Mouse (Mus musculus): Measurements from ENCODE around the gene Nrip2. TPM values are rescaled to one million over a fixed set of nuclear protein-coding genes. Genes with fewer than 3 reads are reported as not detected.

Gene Nrip2
- total RNA-seq, 2 experiments from 2014 or later: 14.6 to 16.4 TPM

DNA sequence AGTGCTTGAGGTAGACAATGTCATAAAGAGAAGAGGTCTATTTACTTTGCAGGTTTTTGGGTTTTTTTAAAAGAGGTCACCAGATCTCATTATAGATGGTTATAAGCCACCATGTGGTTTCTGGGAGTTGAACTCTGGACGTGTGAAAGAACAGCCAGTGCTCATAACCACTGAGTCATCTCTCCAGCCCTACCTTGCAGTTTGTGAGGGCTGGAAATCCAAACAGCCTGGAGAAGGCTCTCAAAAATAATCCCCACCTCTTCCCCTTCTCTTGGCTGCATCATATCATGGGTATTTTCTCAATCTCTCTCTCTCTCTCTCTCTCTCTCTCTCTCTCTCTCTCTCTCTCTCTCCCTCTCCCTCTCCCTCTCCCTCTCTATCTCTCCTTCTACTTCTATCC lies 8.4 kb upstream of the Nrip2 start:
- no peak for DNase-seq (ENCODE audit: low spot score in 2 of 2)

DNA sequence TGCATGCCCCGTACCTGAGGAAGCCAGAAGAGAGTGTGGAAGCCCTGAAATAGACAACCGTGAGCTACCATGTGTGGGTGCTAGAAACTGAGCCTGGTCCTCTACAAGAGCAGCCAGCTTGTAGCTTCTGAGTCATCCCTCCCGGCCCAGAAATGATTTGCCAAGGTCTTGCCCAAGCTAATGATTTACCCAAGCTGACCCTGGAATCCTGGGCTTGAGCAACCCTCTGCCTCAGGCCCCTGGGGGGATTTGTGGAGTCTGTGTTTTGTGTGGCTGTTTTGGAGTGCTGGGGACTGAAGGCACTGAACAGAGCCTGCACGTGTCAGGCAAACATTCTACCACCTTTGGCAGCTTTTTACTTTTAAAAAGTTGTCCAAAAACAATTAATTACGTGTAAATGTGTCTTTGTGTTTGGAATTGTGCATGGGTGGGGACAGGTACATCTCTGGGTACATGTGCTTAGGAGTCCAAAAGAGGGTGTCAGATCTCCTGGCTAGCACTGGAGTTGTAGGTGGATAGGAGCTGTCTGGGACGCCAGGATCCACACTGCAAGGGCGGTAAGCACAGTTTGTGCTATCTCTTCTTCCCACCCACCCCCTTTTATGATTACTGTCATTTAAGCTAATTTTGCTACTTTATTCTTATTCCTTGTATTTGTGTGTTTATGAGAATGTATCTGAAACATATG lies 1.4 kb upstream of the Nrip2 start:
- DNase-seq (ENCODE audit: low spot score in 2 of 2): peak in 1 of 2 experiments; percentile 57

DNA sequence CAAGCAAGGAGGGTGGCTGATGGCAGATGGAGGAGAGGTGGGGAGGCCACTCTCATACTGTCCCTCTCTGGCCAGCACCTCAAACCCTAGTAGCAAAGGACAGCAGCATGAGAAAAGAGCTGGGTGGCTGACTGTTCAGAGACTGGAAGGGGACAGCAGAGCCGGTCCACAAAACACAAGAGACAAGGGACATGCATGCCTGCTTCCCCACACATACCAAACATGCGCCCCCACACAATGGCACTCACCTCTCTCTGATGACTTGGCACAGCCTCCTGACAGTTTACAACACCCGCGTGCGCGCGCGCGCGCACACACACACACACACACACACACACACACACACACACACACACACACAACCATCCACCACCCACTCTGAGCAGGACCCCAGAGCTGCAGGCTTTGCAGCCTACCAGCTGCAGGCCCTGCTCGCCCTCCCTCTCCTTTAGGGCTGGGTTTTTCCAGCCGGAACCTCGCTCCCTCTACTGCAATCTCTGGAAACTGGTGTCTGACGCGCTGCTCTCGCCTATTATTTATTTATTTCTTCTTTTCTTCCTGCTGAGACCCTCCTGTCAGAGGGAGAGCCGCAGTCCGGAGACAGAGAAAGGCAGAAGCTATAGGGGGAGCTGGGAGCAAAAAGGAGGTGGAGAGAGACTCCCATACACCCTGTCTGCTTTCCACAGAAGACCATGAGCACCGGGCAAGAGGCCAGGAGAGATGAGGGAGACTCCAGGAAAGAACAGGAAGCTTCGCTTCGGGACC lies 507 bp downstream of the Nrip2 start:
- DNase-seq (ENCODE audit: low spot score in 2 of 2): peak in 1 of 2 experiments; percentile 62

DNA sequence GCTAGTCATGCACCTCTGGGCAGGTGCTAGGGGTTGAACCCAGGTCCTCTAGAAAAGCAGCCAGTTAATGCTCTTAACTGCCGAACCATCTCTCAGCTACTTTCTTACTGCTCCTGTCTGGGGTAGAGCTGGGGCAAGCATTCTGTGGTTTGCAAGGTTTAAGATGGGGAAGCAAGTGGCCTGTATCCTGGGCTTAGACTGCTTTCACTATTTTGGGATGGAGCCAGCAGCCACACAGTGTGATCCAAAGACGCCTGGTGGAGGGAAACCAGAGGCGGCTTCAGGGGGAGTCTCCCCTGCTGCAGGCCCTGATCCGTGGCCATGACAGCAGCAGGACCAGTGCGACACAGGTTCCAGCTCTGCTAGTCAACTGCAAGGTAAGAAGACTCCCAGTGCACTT lies 5.6 kb downstream of the Nrip2 start:
- DNase-seq (ENCODE audit: low spot score in 2 of 2): no peak

DNA sequence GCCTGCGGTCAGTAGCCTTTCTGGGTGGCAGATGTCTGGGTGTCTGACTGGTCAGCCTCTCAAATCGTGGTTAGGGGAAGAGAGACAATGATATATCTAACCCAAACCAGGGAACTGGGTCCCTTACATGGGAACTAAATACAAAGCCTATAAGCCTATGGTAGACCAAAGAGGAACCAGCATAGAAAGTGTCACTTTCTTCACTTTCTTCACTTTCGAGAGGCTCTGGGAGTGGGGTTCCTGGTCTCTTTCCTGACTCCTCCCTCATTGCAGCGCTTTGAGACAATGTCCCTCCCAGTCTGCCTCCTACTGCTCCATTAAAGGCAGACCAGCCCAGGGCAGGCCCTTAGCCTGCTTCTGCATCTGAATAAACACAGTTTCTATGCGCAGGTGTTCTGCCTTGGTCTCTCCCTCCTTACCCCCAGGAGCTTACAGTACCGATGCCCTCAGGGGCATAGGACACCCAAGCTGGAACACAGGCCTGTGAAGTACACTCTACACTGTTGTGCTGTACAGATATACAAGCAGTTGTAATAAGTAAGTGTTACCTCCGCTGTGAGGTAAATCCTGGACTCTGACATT lies 9.5 kb downstream of the Nrip2 start:
- DNase-seq (ENCODE audit: low spot score in 2 of 2): no peak

DNA sequence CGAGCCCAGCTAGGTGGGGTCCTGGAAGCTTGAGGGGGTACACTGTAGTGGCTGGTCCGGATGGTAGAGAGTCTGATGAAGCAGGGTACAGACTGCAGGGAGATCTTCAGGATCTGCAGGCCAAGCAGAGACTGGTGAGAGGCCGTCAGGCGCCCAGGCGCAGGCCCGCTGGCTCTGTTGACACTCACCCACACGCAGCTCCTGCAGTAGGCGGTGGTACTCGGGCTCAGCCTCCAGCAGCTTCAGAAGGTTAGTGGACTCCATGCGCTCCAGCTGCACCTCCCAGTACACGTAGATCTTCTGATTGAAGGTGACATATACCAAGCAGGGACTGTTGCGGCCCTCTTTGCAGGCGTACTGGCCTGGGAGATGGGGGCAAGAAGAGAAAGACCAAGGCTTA lies 11.2 kb downstream of the Nrip2 start:
- no peak for DNase-seq (ENCODE audit: low spot score in 2 of 2)

DNA sequence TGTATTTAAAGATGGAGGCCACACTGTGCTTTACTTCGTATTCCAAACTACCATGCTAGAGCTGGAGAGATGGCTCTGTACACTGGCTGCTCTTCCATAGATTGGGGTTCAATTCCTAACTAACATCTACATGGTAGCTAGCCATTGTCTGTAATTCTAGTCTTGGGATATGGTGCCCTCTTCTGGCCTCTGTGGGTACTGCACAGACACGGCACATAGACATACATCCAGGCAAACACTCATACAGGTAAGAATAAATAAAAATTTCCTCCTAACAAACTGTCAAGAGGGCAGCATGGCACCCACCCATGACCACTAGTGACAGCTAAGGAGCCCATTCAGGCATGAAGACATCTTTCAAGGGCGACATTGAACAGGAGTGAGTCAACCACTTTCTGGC lies 12.0 kb downstream of the Nrip2 start:
- peak; percentile 67 to 95 for DNase-seq (ENCODE audit: low spot score in 2 of 2)

DNA sequence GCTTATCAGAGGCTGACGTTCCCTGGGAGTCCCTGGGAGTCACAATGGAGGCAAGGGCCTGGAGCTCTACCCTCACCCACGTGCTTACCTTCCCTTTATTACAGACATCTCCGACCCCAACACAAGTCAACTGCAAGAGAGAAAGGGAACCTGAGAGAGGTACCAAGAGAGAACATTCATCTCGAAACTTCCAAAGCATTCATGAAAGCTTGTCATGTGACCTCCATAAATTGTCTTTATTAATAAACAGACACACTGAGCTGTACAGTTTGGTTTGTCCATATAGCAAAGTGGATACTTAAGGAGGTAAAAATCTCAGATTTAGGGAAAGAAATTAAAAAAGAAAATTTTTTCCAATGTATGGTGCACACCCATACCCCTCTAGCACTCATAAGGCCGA lies 17.1 kb downstream of the Nrip2 start:
- DNase-seq (ENCODE audit: low spot score in 2 of 2): no peak

DNA sequence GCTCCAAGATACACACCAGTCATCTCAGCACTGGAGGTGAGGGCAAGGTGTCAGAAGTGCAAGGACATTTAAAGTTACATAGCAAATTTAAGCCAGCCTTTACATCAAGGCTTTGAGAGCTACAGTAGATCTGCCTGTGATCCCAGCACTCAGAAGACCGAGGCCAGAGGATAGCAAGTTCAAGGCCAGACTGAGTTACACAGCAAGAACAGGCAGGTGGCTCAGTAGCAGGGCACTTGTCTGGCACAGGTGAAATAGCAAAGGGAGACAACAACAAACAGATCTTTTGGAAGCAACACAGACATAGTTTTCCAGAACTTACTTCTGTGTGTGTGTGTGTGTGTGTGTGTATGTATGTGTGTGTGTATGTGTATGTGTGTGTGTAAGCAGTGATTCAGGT lies 19.0 kb downstream of the Nrip2 start:
- DNase-seq (ENCODE audit: low spot score in 2 of 2): no peak

DNA sequence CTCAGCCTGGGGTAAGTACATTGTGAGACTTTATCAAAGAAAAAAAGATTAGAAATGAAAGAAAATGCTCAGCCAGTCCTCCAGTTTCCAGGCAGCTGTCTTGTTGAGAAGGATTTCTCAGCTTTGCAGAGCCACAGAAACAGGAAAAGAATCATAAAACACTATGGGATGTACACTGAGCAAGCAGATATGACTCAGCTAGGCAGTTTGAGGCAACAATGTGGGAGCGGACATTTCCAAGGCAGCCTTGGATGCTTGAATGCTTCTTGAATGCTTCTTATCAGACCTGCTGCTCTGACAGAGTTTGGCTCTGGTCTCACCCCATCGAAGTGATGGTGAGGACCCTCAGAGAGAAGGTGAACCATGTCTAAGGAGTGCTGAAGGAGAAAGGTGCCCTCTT lies 21.9 kb downstream of the Nrip2 start:
- peak in 1 of 2 experiments; percentile 44 for DNase-seq (ENCODE audit: low spot score in 2 of 2)

DNA sequence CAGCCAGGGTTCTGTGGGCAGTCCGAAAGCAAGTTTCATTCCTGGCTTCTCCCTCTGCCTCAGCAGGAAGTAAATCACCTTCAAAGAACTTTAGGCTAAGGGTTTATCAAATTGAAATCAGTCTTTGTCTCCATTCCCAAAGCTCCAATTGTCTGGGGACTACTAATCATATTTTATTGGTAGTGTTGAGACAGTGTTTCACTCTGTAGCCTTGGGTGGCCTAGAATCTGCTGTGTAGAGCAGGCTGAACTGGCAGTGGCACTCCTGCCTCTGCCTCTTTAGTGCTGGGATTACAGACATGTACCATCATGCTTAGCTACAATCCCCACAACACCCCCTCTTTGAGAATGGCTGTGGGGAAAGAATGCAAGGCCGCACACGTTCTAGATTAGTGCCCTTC lies 22.4 kb downstream of the Nrip2 start:
- no peak for DNase-seq (ENCODE audit: low spot score in 2 of 2)

DNA sequence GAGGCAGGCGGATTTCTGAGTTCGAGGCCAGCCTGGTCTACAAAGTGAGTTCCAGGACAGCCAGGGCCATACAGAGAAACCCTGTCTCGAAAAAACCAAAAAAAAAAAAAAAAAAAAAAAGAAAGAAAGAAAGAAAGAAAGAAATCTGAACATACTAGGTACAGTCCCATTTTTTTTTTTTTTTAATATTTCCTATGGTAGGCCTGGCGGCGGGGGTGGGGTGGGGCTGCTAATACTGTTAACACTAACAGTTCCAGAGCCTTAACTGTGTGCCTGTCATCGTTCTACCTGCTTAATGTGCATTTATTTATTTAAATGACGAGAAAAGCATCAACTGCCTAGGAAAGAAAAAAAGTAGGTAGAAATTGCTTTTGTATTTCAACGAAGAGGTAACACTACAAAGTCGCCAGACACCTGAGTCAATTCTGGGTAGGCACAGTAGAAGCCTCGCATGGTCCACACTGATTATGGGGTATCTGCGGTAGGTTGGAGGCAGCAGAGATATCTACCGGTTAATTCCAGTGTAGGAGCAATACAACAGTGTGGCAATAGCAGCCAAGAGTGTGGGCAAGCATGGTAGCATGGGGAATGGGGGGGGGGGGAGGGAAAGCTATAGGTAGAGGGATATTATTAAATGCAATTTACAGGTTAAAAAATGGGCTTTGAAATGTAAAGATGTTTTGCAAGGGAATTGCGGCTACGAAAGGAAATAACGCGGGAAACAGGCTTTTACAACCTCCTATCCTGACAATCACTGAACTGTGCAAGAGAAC lies 24.6 kb downstream of the Nrip2 start:
- no peak for DNase-seq (ENCODE audit: low spot score in 2 of 2)

DNA sequence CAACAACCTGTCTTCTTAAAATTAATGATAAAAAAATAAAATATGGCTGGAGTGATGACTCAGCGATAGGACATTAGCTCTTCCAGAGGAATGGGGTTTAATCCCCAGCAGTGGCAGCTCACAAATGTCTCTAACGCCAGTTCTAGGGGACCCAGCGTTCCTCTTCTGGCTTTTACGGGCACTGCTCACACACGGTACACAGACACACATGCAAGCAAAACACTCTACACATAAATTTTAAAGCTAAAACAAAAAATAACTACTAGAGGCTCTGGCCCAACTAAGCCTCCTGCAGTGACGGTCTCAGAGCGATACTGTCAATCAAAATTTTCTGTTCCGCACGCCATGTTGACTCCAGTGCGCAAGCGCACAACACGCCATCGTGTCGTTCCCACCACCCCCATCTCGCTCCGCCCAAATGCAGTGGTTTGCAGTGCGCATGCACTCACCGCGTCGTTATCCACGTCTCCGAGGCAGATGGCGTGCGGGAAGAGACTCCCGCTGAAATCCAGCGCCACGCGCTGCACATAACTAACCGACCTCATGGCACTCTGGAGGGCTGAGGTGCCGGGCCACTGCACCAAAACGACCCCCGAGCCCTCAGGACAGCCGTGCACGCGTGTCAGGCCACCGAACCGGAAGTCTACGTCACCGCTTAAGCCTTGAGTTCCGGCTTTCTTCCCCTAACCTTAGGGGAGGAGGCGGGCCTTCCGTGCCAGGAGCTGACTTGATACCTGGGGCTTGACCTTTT lies 25.3 kb downstream of the Nrip2 start, which contains the start of gene Itfg2:
TSS of gene Itfg2 (minus strand) at position 663 of the 751 bp plus-strand sequence.
- DNase-seq (ENCODE audit: low spot score in 2 of 2): peak; percentile 95 to 98

DNA sequence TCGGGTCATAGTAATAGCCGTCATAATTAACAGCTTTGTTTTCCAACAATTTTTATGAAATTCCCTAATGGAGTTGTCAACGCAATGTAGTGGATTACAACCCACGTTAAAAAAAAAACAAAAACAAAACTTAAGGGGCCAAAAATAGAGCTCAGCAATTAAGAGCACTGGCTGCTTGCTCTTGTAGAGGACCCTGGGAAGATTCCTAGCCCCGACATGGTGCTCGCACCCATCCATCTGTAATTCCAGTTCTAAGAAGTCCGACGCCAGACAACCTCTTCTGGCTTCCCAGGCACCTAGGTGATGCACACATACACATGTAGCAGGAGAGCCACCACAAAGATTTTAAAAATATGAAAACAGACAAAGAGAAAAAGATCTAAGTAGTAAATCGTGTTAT lies 25.9 kb downstream of the Nrip2 start:
- DNase-seq (ENCODE audit: low spot score in 2 of 2): no peak

DNA sequence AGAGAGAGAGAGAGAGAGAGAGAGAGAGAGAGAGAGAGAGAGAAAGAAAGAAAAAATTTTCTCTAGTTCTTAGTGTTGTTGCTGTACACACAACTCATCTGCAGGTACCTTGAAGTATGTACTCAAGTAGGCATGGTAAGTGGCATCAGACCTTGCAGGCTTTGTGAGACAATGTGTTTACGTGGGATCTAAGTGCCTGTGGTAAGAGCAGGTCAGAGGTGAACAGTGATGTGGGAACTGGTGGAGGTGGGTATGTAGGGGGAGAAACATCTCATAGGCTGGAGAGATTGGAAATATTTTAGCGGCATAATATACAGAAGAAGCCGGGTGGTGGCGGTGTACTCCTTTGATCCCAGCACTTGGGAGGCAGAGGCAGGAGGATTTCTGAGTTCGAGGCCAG lies 28.5 kb downstream of the Nrip2 start:
- DNase-seq (ENCODE audit: low spot score in 2 of 2): no peak

DNA sequence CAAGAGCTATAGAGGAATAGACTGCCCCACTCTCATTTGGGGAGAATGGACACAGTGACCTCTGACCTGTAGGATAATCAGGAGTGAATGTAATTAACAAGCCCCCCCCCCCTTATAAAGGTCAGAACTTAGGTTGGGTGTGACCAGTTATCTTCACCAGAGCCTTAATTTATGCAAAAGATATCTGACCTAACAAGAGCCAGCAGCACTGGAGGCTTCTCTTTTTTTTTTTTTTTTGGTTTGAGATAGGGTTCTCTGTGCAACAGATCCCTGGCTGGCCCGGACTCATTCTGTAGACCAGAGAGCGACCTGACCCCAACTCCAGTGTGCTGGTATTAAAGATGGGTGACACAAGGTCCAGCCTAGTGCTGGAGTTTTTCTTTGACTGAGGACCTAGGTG lies 30.2 kb downstream of the Nrip2 start:
- no peak for DNase-seq (ENCODE audit: low spot score in 2 of 2)

DNA sequence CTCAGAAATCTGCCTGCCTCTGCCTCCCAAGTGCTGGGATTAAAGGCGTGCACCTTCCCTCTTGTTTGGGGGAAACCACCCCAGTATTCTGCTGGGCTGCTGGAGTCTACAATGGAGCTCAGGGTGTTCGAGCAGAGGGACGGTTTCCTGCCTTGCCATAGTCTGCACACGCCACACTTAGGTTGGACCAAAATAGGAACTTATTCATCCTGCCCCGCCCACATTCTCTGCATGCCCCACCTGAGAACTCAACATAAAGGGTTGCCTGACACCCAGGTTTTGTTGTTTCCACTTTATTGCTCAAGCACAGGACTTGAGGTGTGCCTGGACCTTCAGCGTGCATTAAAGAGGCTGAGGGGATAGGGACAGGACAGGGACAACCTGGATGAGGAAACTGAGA lies 30.7 kb downstream of the Nrip2 start:
- DNase-seq (ENCODE audit: low spot score in 2 of 2): no peak

DNA sequence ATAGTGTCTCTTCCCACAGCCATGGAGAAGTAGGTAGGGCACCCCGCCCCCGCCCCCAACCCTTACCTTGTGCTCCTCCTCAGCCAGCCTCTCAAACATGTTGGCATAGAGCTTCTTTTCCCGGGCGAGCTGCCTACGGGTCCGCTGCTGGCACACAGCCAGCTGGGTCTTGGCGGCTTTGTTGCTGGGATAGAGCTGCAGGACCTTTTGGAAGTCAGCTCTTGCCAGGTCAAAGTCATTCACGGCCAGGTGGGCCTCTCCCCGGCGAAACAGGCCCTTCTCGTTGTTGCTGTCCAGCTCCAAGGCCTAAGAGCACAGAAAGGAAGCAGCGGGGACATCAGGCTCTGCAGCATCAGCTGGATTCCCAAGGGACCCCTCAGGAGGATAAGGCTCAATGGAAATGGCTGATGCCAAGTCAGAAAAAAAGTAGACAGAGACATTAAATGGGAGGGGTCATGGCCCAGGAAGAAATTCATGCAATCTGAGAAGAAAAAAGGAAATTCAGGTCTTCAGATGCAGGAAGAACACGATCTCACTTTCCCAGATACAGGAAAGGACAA lies 33.3 kb downstream of the Nrip2 start:
- DNase-seq (ENCODE audit: low spot score in 2 of 2): no peak

DNA sequence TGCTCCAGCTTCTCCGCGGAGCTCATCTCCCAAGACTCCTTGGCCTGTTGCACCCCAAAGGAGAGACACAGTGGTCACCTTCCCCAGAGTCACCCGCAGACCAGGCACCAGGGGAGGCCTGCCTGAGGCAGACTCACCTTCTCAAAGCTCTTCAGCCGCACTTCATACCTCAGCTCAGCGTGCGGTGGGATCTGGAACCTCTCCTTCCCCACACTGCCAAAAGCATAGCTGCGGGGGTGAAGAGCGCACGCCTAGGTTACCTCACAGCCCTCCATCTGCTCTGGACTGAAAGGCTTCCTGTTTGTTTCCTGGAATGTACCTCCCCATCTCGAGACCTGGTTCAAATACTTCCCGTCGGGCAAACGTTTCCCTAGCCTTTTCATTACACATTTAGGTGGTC lies 34.5 kb downstream of the Nrip2 start:
- no peak for DNase-seq (ENCODE audit: low spot score in 2 of 2)

DNA sequence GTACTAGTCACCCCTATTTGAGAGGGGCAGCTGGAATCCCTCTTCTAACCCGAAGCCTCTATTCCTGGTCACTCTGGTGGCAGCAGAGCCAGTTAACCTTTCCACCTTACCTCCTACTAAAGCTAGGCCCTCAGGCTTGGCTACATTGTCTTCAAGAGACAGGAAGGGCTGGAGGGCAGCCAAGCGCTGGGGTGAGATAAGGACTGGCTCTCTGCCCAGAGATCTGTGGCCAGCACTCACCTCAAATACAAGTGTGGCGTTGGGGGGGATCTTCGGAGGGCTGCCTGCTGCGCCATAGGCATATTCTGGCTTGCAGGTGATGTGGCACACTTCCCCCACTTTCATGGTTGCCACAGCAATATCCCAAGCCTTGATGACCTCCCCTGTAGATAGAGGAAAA lies 36.4 kb downstream of the Nrip2 start:
- DNase-seq (ENCODE audit: low spot score in 2 of 2): no peak
